Mouse (Mus musculus) retina, adult 2 months (tissue): ENCODE measurements around the gene Lsg1.
A peak's percentile ranks its signal among the peaks of the same experiment; 100 is the strongest.

ENCODE experiments used
- DNase-seq: peaks from one replicate; pipeline ENCODE4 v3.0.0-alpha.2; 2012; ENCODE audit warnings: low read depth, low spot score

Lsg1 gene

GRCm38 (mm10) chr16:30520361-30520823 lies 67.0 kb downstream of the Lsg1 start:
- peak; percentile 50 for DNase-seq

GRCm38 (mm10) chr16:30518635-30519034 lies 68.8 kb downstream of the Lsg1 start:
- no peak for DNase-seq

DNA sequence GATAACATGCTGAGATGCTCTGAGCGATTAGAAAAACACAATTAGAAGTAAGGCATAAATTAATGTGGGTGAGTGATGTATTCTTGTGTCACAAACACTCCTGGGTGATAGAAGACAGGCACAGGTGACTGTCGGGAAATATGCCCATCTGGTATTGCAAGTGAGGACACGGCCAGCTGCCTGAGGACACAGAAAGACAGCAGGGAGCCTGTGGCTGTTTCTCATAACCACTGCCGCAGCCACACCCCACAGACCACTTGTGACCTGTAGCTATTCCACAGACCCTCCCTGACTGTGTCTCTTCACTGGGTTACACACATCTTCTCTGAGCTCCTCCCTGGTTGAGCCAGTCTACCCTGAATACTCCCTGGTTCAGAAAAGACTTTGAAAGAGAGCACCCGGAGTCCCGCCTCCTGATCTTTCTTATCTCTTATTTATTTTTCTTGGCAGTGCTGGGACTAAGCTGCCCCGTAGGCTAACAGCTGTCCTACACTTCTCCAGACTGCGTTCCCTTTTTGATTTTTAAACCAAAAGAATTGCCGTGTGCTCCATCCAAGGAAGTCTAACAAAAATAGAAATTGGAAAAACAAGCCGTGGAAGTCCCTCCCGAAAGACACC lies 69.6 kb downstream of the Lsg1 start:
- no peak for DNase-seq

DNA sequence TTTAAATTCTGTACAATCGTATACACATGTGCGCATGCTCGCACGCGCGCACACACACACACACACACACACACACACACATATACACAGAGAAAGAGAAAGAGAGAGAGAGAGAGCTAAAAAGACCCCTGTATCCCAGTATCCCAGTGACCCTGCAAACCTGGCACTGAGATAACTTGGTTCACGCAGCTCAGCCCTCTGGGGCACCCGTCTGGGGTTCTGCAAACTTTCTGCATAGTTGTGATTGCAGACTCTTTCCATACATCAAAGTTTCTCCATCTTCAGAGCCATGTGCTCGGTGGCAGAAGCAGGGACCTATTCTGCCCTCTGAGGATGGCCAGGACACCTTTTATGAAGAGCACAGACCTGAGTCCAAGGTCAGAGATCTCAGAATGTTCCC lies 70.4 kb downstream of the Lsg1 start:
- DNase-seq = no peak

GRCm38 (mm10) chr16:30515418-30515817 lies 72.0 kb downstream of the Lsg1 start:
- DNase-seq = no peak

DNA sequence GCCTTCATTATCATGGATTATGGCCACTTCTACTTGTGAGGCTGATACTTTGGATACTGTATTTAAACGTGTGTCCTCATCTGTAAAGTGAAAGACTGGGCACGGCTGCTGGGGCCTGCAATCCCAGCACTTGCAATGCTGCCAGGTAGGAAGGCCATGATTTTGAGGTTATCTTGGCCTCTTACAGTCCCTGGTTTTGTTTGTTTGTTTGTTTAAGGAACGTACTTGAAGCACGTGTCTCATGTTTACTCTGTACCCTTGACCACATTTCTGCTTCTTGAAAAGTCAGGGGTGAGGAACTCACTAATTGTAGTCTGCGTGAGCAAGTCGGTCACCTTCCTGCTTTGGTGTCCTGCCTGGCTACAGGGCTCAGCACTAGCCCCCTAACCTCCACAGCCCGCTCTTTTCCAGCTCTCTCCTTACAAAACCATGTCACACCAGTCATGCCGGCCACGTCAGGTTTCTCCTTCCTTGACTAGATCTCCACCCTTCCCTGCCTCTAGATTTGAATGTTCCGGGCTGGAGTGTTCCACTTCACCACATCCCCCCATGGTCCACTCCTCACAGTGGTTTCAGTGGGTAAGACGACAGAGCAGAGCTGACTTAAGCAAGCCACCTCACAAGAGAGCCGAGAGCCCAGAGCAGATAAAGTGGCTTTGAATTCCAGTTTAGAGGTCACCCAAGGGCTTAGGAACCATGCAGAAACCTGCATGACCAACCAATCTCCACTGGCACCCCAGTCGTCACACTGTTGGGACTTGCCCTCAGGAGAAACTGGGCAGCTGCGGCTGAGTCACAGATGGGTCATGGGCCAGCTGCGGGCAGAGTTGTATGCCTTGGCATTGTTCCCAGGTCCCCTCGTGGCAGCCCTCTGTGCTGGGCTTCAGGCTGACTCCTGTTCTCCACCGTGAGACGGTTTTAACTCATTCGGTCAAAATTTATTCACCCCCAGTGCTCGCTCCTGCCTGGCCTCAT lies 74.1 kb downstream of the Lsg1 start:
- no peak for DNase-seq

GRCm38 (mm10) chr16:30512375-30513049 lies 74.9 kb downstream of the Lsg1 start:
- DNase-seq = no peak

GRCm38 (mm10) chr16:30511563-30512340 lies 75.6 kb downstream of the Lsg1 start:
- DNase-seq = no peak

- DNase-seq = peak; percentile 75
These were observed 76.6 kb downstream of the Lsg1 start for GRCm38 (mm10) chr16:30510504-30511451.
